Comparison of ENCODE assay signal across 9 mouse cellular contexts in genomic region chr13:49381230-49381629, GRCm38 (mm10). TPM values are rescaled to one million over a fixed set of nuclear protein-coding genes. Genes with fewer than 3 reads are reported as not detected.
A peak's percentile ranks its signal among the peaks of the same experiment; 100 is the strongest.
DNase-seq lines count a peak whose midpoint lies in the region; ATAC-seq and TF ChIP-seq lines count a peak whose summit lies in the region.
"Had no signal": no experiment of that assay in that cellular context is flagged by ENCODE, and none has a peak within 500 bp of the region (broad histone marks: within the 10 kb centered on the region; RNA-seq: fewer than 3 reads in every experiment).

No protein-coding gene starts in this region.

- H3K27me3 ChIP-seq in heart, embryonic 16.5 days (ENCODE audit: control insufficient read depth, insufficient read depth, low read length): no peaks in the 10 kb centered on the region
- no peaks in the 10 kb centered on the region for H3K27me3 ChIP-seq in liver, embryonic 15.5 days
- no peaks in the 10 kb centered on the region for H3K27me3 ChIP-seq in neural tube, embryonic 12.5 days (replicated peaks)
- H3K27me3 ChIP-seq in stomach, postnatal 0 days (ENCODE audit: control insufficient read depth, insufficient read depth, low read length): no peaks in the 10 kb centered on the region

- WGBS in heart, embryonic 16.5 days: 16% methylated on average over 3 of the region's 3 CpGs
- WGBS in liver, embryonic 15.5 days (ENCODE audit: insufficient replicate concordance): 22% methylated on average over 3 of the region's 3 CpGs
- WGBS in neural tube, embryonic 12.5 days: 32% methylated on average over 3 of the region's 3 CpGs
- WGBS in stomach, postnatal 0 days: 23% methylated on average over 3 of the region's 3 CpGs

- TF ChIP-seq POLR2A in brain, embryonic 14.5 days (IDR thresholded peaks at IDR 0.05; ENCODE audit: borderline replicate concordance, extremely low read depth, insufficient read depth, insufficient read length, poor library complexity, severe bottlenecking): no peak

- H3K27ac ChIP-seq in heart, embryonic 16.5 days (ENCODE audit: low read length): peak overlapping the region; percentile 47; the same call in 1 of the 2 replicates
- no peak overlapping the region for H3K27ac ChIP-seq in liver, embryonic 15.5 days (replicated peaks)
- H3K27ac ChIP-seq in neural tube, embryonic 12.5 days: no peak overlapping the region
- 0 out of 2 replicates have a peak overlapping the region, but pooled peaks have one; percentile 40 for H3K27ac ChIP-seq in stomach, postnatal 0 days (replicated peaks)

- peak; percentile 89 for DNase-seq in CD4-positive, CD25-positive, alpha-beta regulatory T cell, adult 2 months (ENCODE audit: low read depth, low spot score)
- peak; percentile 71 for DNase-seq in brain, embryonic 14.5 days (ENCODE audit: low read depth)
- DNase-seq in fibroblast of lung, adult 2 months (ENCODE audit: low read depth): peak; percentile 66
- peak; percentile 86 to 94 for DNase-seq in kidney, postnatal 25 days
- peak; percentile 87 for DNase-seq in stomach, postnatal 0 days (ENCODE audit: low spot score)

- no peak overlapping the region for H3K9ac ChIP-seq in heart, embryonic 16.5 days (ENCODE audit: low read length)
- no peak overlapping the region for H3K9ac ChIP-seq in liver, embryonic 15.5 days
- H3K9ac ChIP-seq in neural tube, embryonic 12.5 days: no peak overlapping the region
- no peak overlapping the region for H3K9ac ChIP-seq in stomach, postnatal 0 days (ENCODE audit: low read length)

- no peak overlapping the region for H3K4me2 ChIP-seq in heart, embryonic 16.5 days (ENCODE audit: low read depth, low read length)
- H3K4me2 ChIP-seq in liver, embryonic 15.5 days: no peak overlapping the region
- H3K4me2 ChIP-seq in neural tube, embryonic 12.5 days (replicated peaks): no peak overlapping the region
- H3K4me2 ChIP-seq in stomach, postnatal 0 days (replicated peaks; ENCODE audit: low read depth): no peak overlapping the region

- no peak for TF ChIP-seq EP300 in stomach, postnatal 0 days (optimal IDR thresholded peaks at IDR 0.05)

- 0 out of 2 replicates have a peak, but pooled peaks cover 2% of the 10 kb centered on the region for H3K4me1 ChIP-seq in heart, embryonic 16.5 days (ENCODE audit: control insufficient read depth, insufficient read depth, low read length)
- peaks cover 6% of the 10 kb centered on the region; the same call in 1 of the 2 replicates for H3K4me1 ChIP-seq in liver, embryonic 15.5 days (replicated peaks)
- H3K4me1 ChIP-seq in neural tube, embryonic 12.5 days: no peaks in the 10 kb centered on the region
- H3K4me1 ChIP-seq in stomach, postnatal 0 days (replicated peaks; ENCODE audit: control insufficient read depth, insufficient read depth): no peaks in the 10 kb centered on the region

- H3K36me3 ChIP-seq in heart, embryonic 16.5 days (ENCODE audit: control insufficient read depth, insufficient read depth): peaks cover 64% of the 10 kb centered on the region
- peaks cover 90% of the 10 kb centered on the region for H3K36me3 ChIP-seq in liver, embryonic 15.5 days (replicated peaks)
- peaks cover 95% of the 10 kb centered on the region for H3K36me3 ChIP-seq in neural tube, embryonic 12.5 days
- peaks cover 41% of the 10 kb centered on the region for H3K36me3 ChIP-seq in stomach, postnatal 0 days (ENCODE audit: control insufficient read depth, insufficient read depth, low read length)

- no peaks in the 10 kb centered on the region for H3K9me3 ChIP-seq in heart, embryonic 16.5 days (replicated peaks; ENCODE audit: control insufficient read depth, low read length)
- no peaks in the 10 kb centered on the region for H3K9me3 ChIP-seq in liver, embryonic 15.5 days (replicated peaks)
- no peaks in the 10 kb centered on the region for H3K9me3 ChIP-seq in neural tube, embryonic 12.5 days
- no peaks in the 10 kb centered on the region for H3K9me3 ChIP-seq in stomach, postnatal 0 days (ENCODE audit: control insufficient read depth, low read length)

- TF ChIP-seq CTCF in brain, embryonic 14.5 days (IDR thresholded peaks at IDR 0.05; ENCODE audit: borderline replicate concordance, extremely low read depth, insufficient read depth, insufficient read length): peak; percentile 87
- TF ChIP-seq CTCF in stomach, postnatal 0 days (IDR thresholded peaks at IDR 0.05; ENCODE audit: low read depth): peak; percentile 99

- no peak overlapping the region for H3K4me3 ChIP-seq in heart, embryonic 16.5 days (ENCODE audit: low read length)
- H3K4me3 ChIP-seq in liver, embryonic 15.5 days (replicated peaks): no peak overlapping the region
- H3K4me3 ChIP-seq in neural tube, embryonic 12.5 days: no peak overlapping the region
- H3K4me3 ChIP-seq in stomach, postnatal 0 days (ENCODE audit: low read depth, low read length): no peak overlapping the region
- H3K4me3 ChIP-seq: erythroblast, embryonic 14.5 days had no signal

- ATAC-seq in heart, embryonic 16.5 days (replicated peaks; ENCODE audit: extremely low read depth, insufficient read depth, low FRiP score): peak; percentile 71
- ATAC-seq in liver, embryonic 15.5 days (ENCODE audit: insufficient read depth): 0 out of 2 replicates have a peak, but pooled peaks have one; percentile 23
- 0 out of 2 replicates have a peak, but pooled peaks have one; percentile 26 for ATAC-seq in neural tube, embryonic 12.5 days (ENCODE audit: low FRiP score, low read depth)
- ATAC-seq in stomach, postnatal 0 days (ENCODE audit: low FRiP score, low TSS enrichment): peak; percentile 70; the same call in 1 of the 2 replicates

RNA-seq across cellular contexts. Expression of gene Ippk, which starts 39.8 kb away (rescaled TPM):
- 8.7 and 9.9 TPM in 2 replicates for polyA plus RNA-seq in brain, embryonic 14.5 days (2012; rRNA removed)
- polyA plus RNA-seq in heart, embryonic 16.5 days (2015; fragmentation: Nextera tagmentation; extraction: Ambion mirVana): 11.1 and 11.8 TPM in 2 replicates
- 7.3 and 7.5 TPM in 2 replicates for polyA plus RNA-seq in liver, embryonic 15.5 days (2015; fragmentation: Nextera tagmentation; extraction: Ambion mirVana)
- polyA plus RNA-seq in neural tube, embryonic 12.5 days (2016; fragmentation: Nextera tagmentation; extraction: Ambion mirVana): 16.3 TPM in 2 replicates
- 22.1 and 23.4 TPM in 2 replicates for polyA plus RNA-seq in stomach, postnatal 0 days (2015; fragmentation: Nextera tagmentation; extraction: Ambion mirVana)

RNA-seq across cellular contexts. Expression of gene Bicd2, which starts 39.8 kb away (rescaled TPM):
- polyA plus RNA-seq in brain, embryonic 14.5 days (2012; rRNA removed): 35.9 and 42.3 TPM in 2 replicates
- 55.9 and 59.8 TPM in 2 replicates for polyA plus RNA-seq in heart, embryonic 16.5 days (2015; fragmentation: Nextera tagmentation; extraction: Ambion mirVana)
- polyA plus RNA-seq in liver, embryonic 15.5 days (2015; fragmentation: Nextera tagmentation; extraction: Ambion mirVana): 7.5 and 8.0 TPM in 2 replicates
- 44.5 and 49.9 TPM in 2 replicates for polyA plus RNA-seq in neural tube, embryonic 12.5 days (2016; fragmentation: Nextera tagmentation; extraction: Ambion mirVana)
- polyA plus RNA-seq in stomach, postnatal 0 days (2015; fragmentation: Nextera tagmentation; extraction: Ambion mirVana): 19.6 TPM in 2 replicates

Comparison
In these comparisons a context has a peak if more than half of its experiments do, and no peak if none do; other contexts are left out.
1. H3K27ac ChIP-seq: peak in heart, embryonic 16.5 days (single experiment) and stomach, postnatal 0 days (single experiment); none in liver, embryonic 15.5 days (single experiment) and neural tube, embryonic 12.5 days (single experiment).
2. Peak in every context shown above with its lines, with median percentiles within 50 percentile points of each other: DNase-seq and ATAC-seq.